Mouse (Mus musculus) stomach, embryonic 14.5 days (tissue): ENCODE measurements around the gene Kmt5a. TPM values are rescaled to one million over a fixed set of nuclear protein-coding genes. Genes with fewer than 3 reads are reported as not detected.

Experiments used
- ATAC-seq: fragments of 200-750 bp; cut with Nextera tagmentation; 2 replicates; pipeline ENCODE4 v1.8.0; 2017; ENCODE audit warnings: low read depth, moderate TSS enrichment; ENCODE audit not compliant: insufficient number of reproducible peaks, insufficient read depth, low FRiP score
- H3K27ac ChIP-seq: fragments of 300-500 bp; sonication (generic); 2 replicates; pipeline ENCODE4 v1.5.1; 2014; ENCODE audit warnings: mild to moderate bottlenecking, low read length, moderate library complexity, mixed read lengths
- H3K27me3 ChIP-seq: fragments of 300-500 bp; sonication (generic); 2 replicates; pipeline ENCODE4 v1.6.1; 2014; ENCODE audit warnings: low read length, control low read depth, mixed read lengths; ENCODE audit not compliant: control insufficient read depth, insufficient read depth
- H3K36me3 ChIP-seq: fragments of 300-500 bp; sonication (generic); 2 replicates; pipeline ENCODE4 v1.6.1; 2014; ENCODE audit warnings: mild to moderate bottlenecking, control low read depth, low read length, moderate library complexity, mixed read lengths; ENCODE audit not compliant: control insufficient read depth, insufficient read depth
- H3K4me1 ChIP-seq: fragments of 300-500 bp; sonication (generic); 2 replicates; pipeline ENCODE4 v1.6.1; 2014; ENCODE audit warnings: low read length, control low read depth, mixed read lengths; ENCODE audit not compliant: control insufficient read depth, insufficient read depth
- H3K4me2 ChIP-seq: fragments of 300-500 bp; sonication (generic); replicated peaks from 2 replicates; pipeline ENCODE4 v1.6.1; 2014; ENCODE audit warnings: low read depth, low read length, control low read depth
- H3K4me3 ChIP-seq: fragments of 300-500 bp; sonication (generic); 2 replicates; pipeline ENCODE4 v1.5.1; 2014; ENCODE audit warnings: low read depth, low read length, control low read depth
- H3K9ac ChIP-seq: fragments of 300-500 bp; sonication (generic); replicated peaks from 2 replicates; pipeline ENCODE4 v1.6.1; 2014; ENCODE audit warnings: low read depth, mild to moderate bottlenecking, control low read depth, low read length, moderate library complexity, mixed read lengths
- H3K9me3 ChIP-seq: fragments of 300-500 bp; sonication (generic); 2 replicates; pipeline ENCODE4 v1.6.1; 2016; ENCODE audit warnings: low read depth, low read length, control low read depth; ENCODE audit not compliant: control insufficient read depth
- WGBS: fragments of 180-500 bp; shearing (Covaris S2); extraction: QIAGEN DNeasy Blood & Tissue Kit; methylation state at CpG from one replicate; pipeline ENCODE4 v1.1.7; 2014; 5-methylcytosine and 5-hydroxymethylcytosine counted together
- polyA plus RNA-seq: library from polyadenylated mRNA; unstranded; fragments of >200 nt; fragmentation: Nextera tagmentation; extraction: Ambion mirVana; gene quantifications from 2 replicates; pipeline ENCODE4 v1.2.1, GENCODE M21; 2014

The Kmt5a gene
- polyA plus RNA-seq, 1 experiment from 2014 or later: 59.8 TPM

GRCm38 (mm10) chr5:124482966-124483654 lies 43.4 kb downstream of the Kmt5a start, which contains the start of gene Snrnp35:
Snrnp35 (plus strand) TSS chr5:124483134.
- peak; percentile 87 for ATAC-seq
- Histone ChIP-seq H3K36me3 (no peaks in the 10 kb centered on the region; the same call in 1 of the 2 replicates), H3K27ac (peak within 1 kb of the TSS; percentile 100), H3K4me2 (peak within 1 kb of the TSS; percentile 64), H3K4me1 (peaks cover 8% of the 10 kb centered on the region), H3K9ac (peak within 1 kb of the TSS; percentile 81), H3K9me3 (no peaks in the 10 kb centered on the region), H3K4me3 (peak within 1 kb of the TSS; percentile 68), H3K27me3 (no peaks in the 10 kb centered on the region)
- under 1% methylated on average over 48 of the region's 48 CpGs for WGBS

GRCm38 (mm10) chr5:124483655-124484396 lies 44.1 kb downstream of the Kmt5a start:
- peak overlapping the region; percentile 64 for H3K4me2 ChIP-seq
- H3K27ac ChIP-seq: peak overlapping the region; percentile 100
- 6% methylated on average over 15 of the region's 15 CpGs for whole genome bisulfite sequencing
- peak overlapping the region; percentile 68 for H3K4me3 ChIP-seq
- H3K9me3 ChIP-seq: no peaks in the 10 kb centered on the region
- H3K27me3 ChIP-seq: no peaks in the 10 kb centered on the region
- peak; percentile 44; the same call in 1 of the 2 replicates for ATAC-seq
- no peaks in the 10 kb centered on the region; the same call in 1 of the 2 replicates for H3K36me3 ChIP-seq
- peaks cover 4% of the 10 kb centered on the region; the same call in 1 of the 2 replicates for H3K4me1 ChIP-seq
- H3K9ac ChIP-seq: peak overlapping the region; percentile 81

- peaks cover 1% of the 10 kb centered on the region; the same call in 1 of the 2 replicates for H3K36me3 ChIP-seq
- no peaks in the 10 kb centered on the region for H3K9me3 ChIP-seq
- H3K9ac ChIP-seq: no peak overlapping the region
- 87% methylated on average over 5 of the region's 5 CpGs for WGBS
- no peak overlapping the region for H3K27ac ChIP-seq
- ATAC-seq: no peak
- H3K4me1 ChIP-seq: peaks cover 3% of the 10 kb centered on the region; the same call in 1 of the 2 replicates
- H3K4me3 ChIP-seq: no peak overlapping the region
- no peak overlapping the region for H3K4me2 ChIP-seq
- H3K27me3 ChIP-seq: no peaks in the 10 kb centered on the region
These were observed 45.9 kb downstream of the Kmt5a start for GRCm38 (mm10) chr5:124485654-124486053.

GRCm38 (mm10) chr5:124488885-124489284 lies 49.2 kb downstream of the Kmt5a start:
- peaks cover 27% of the 10 kb centered on the region for H3K36me3 ChIP-seq

GRCm38 (mm10) chr5:124491732-124492131 lies 52.0 kb downstream of the Kmt5a start:
- Histone ChIP-seq H3K9me3 (no peaks in the 10 kb centered on the region), H3K9ac (no peak overlapping the region), H3K27ac (peak overlapping the region; percentile 58; the same call in 1 of the 2 replicates), H3K4me3 (no peak overlapping the region), H3K4me2 (no peak overlapping the region), H3K27me3 (no peaks in the 10 kb centered on the region), H3K36me3 (peaks cover 38% of the 10 kb centered on the region), H3K4me1 (no peaks in the 10 kb centered on the region)
- WGBS: 37% methylated on average over 4 of the region's 4 CpGs
- no peak for ATAC-seq

More at GRCm38 (mm10) chr5:124488885-124489284, 49.2 kb downstream of the Kmt5a start:
- no peak overlapping the region for H3K4me3 ChIP-seq
- WGBS: 76% methylated on average over 3 of the region's 3 CpGs
- H3K4me2 ChIP-seq: no peak overlapping the region
- H3K9me3 ChIP-seq: no peaks in the 10 kb centered on the region
- no peak overlapping the region for H3K9ac ChIP-seq
- H3K27me3 ChIP-seq: no peaks in the 10 kb centered on the region
- no peak overlapping the region for H3K27ac ChIP-seq
- H3K4me1 ChIP-seq: peaks cover 3% of the 10 kb centered on the region; the same call in 1 of the 2 replicates
- no peak for ATAC-seq

GRCm38 (mm10) chr5:124492618-124493017 lies 52.9 kb downstream of the Kmt5a start:
- no peak overlapping the region for H3K4me2 ChIP-seq
- WGBS: 81% methylated on average over 4 of the region's 4 CpGs
- H3K4me1 ChIP-seq: no peaks in the 10 kb centered on the region
- no peak overlapping the region for H3K4me3 ChIP-seq
- ATAC-seq: no peak
- no peak overlapping the region for H3K27ac ChIP-seq
- no peak overlapping the region for H3K9ac ChIP-seq
- no peaks in the 10 kb centered on the region for H3K27me3 ChIP-seq
- no peaks in the 10 kb centered on the region for H3K9me3 ChIP-seq
- peaks cover 38% of the 10 kb centered on the region for H3K36me3 ChIP-seq

- H3K9me3 ChIP-seq: no peaks in the 10 kb centered on the region
- ATAC-seq: no peak
- no peak overlapping the region for H3K4me3 ChIP-seq
- no peak overlapping the region for H3K27ac ChIP-seq
- H3K27me3 ChIP-seq: no peaks in the 10 kb centered on the region
- H3K9ac ChIP-seq: no peak overlapping the region
- peaks cover 38% of the 10 kb centered on the region for H3K36me3 ChIP-seq
- 83% methylated on average over 11 of the region's 11 CpGs for WGBS
- H3K4me2 ChIP-seq: no peak overlapping the region
- no peaks in the 10 kb centered on the region for H3K4me1 ChIP-seq
These were observed 53.7 kb downstream of the Kmt5a start for GRCm38 (mm10) chr5:124493455-124493854.

- H3K27me3 ChIP-seq: no peaks in the 10 kb centered on the region
- no peak overlapping the region for H3K4me3 ChIP-seq
- H3K27ac ChIP-seq: no peak overlapping the region
- H3K4me1 ChIP-seq: no peaks in the 10 kb centered on the region
- no peak overlapping the region for H3K4me2 ChIP-seq
- H3K9ac ChIP-seq: no peak overlapping the region
- no peaks in the 10 kb centered on the region for H3K9me3 ChIP-seq
- no peak for ATAC-seq
- WGBS: 67% methylated on average over 7 of the region's 7 CpGs
- peaks cover 40% of the 10 kb centered on the region for H3K36me3 ChIP-seq
These were observed 55.8 kb downstream of the Kmt5a start for GRCm38 (mm10) chr5:124495547-124495946.
